Mouse (Mus musculus) bone marrow, adult 2 months (tissue): ENCODE results near the gene Pdss2. TPM values are rescaled to one million over a fixed set of nuclear protein-coding genes. Genes with fewer than 3 reads are reported as not detected.

Source experiments
- H3K27ac ChIP-seq: fragments of 200-500 bp; 2 replicates; pipeline ENCODE4 v1.5.1; 2012; ENCODE audit warnings: low read depth, mild to moderate bottlenecking, control low read depth, inconsistent platforms, low read length; ENCODE audit not compliant: control insufficient read depth, poor library complexity, insufficient read depth
- H3K4me1 ChIP-seq: fragments of 200-500 bp; 2 replicates; pipeline ENCODE4 v1.6.1; 2011; ENCODE audit warnings: low read length; ENCODE audit not compliant: control insufficient read depth, insufficient read depth
- H3K4me3 ChIP-seq: fragments of 200-500 bp; replicated peaks from 2 replicates; pipeline ENCODE3; 2011; ENCODE audit warnings: mild to moderate bottlenecking, low read depth, low read length, control low read depth; ENCODE audit not compliant: control insufficient read depth
- CTCF ChIP-seq: fragments of 200-500 bp; IDR thresholded peaks from 2 replicates; pipeline ENCODE4 v1.5.1; 2011; ENCODE audit warnings: low read length, control low read depth; ENCODE audit not compliant: control insufficient read depth, insufficient read depth
- POLR2A ChIP-seq: fragments of 200-500 bp; IDR thresholded peaks from 2 replicates; pipeline ENCODE4 v1.6.1; 2011; ENCODE audit warnings: low read depth, mild to moderate bottlenecking, control low read depth, low read length, borderline replicate concordance; ENCODE audit not compliant: control insufficient read depth
- WGBS: fragments of 180-500 bp; shearing (Covaris S2); methylation state at CpG from one replicate; pipeline ENCODE4 v1.1.7; 2018; 5-methylcytosine and 5-hydroxymethylcytosine counted together
- polyA plus RNA-seq: library from polyadenylated mRNA; stranded (reverse); fragments of >200 nt; gene quantifications from 2 replicates; pipeline ENCODE4 v1.2.4, GENCODE M21; 2011; ENCODE audit warnings: low replicate concordance; ENCODE audit not compliant: missing spikeins, insufficient read depth, insufficient read length

Pdss2 gene
- polyA plus RNA-seq, 1 experiment, result 10.9 TPM

- no peak overlapping the region for H3K27ac ChIP-seq
- WGBS, result 84% methylated on average over 5 of the region's 5 CpGs
- no peaks in the 10 kb centered on the region for H3K4me1 ChIP-seq
- H3K4me3 ChIP-seq, result no peak overlapping the region
- TF ChIP-seq CTCF, result no peak
- TF ChIP-seq POLR2A, result no peak
Measured at GRCm38 (mm10) chr10:43462821-43463220, 241.5 kb downstream of the Pdss2 start.

GRCm38 (mm10) chr10:43463227-43463626, 241.9 kb downstream of the Pdss2 start:
- TF ChIP-seq POLR2A (no peak), CTCF (no peak)

GRCm38 (mm10) chr10:43466223-43466622, 244.9 kb downstream of the Pdss2 start:
- Histone ChIP-seq H3K4me3 (no peak overlapping the region), H3K4me1 (no peaks in the 10 kb centered on the region), H3K27ac (no peak overlapping the region)
- TF ChIP-seq CTCF, result no peak
- TF ChIP-seq POLR2A, result no peak
- 75% methylated on average over 2 of the region's 2 CpGs for WGBS

More at GRCm38 (mm10) chr10:43463227-43463626, 241.9 kb downstream of the Pdss2 start:
- WGBS, result 72% methylated on average over 3 of the region's 3 CpGs
- Histone ChIP-seq H3K4me1 (no peaks in the 10 kb centered on the region), H3K27ac (no peak overlapping the region), H3K4me3 (no peak overlapping the region)

- no peak overlapping the region for H3K27ac ChIP-seq
- no peaks in the 10 kb centered on the region; the same call in 1 of the 2 replicates for H3K4me1 ChIP-seq
- H3K4me3 ChIP-seq, result no peak overlapping the region
- WGBS, result 27% methylated on average over 13 of the region's 13 CpGs
- TF ChIP-seq CTCF (no peak), POLR2A (no peak)
Measured at GRCm38 (mm10) chr10:43467659-43468058, 246.4 kb downstream of the Pdss2 start.

GRCm38 (mm10) chr10:43468293-43468692, 247.0 kb downstream of the Pdss2 start:
- no peak for TF ChIP-seq POLR2A
- no peak for TF ChIP-seq CTCF
- WGBS, result 83% methylated on average over 6 of the region's 6 CpGs
- no peak overlapping the region for H3K4me3 ChIP-seq
- H3K27ac ChIP-seq, result no peak overlapping the region
- H3K4me1 ChIP-seq, result no peaks in the 10 kb centered on the region; the same call in 1 of the 2 replicates

- 17% methylated on average over 4 of the region's 4 CpGs for WGBS
Measured at GRCm38 (mm10) chr10:43475376-43475775, 254.1 kb downstream of the Pdss2 start.

GRCm38 (mm10) chr10:43477459-43477858, 256.2 kb downstream of the Pdss2 start:
- H3K27ac ChIP-seq, result no peak overlapping the region
- no peak overlapping the region for H3K4me3 ChIP-seq

More at GRCm38 (mm10) chr10:43475376-43475775, 254.1 kb downstream of the Pdss2 start:
- Histone ChIP-seq H3K27ac (no peak overlapping the region), H3K4me1 (no peaks in the 10 kb centered on the region; the same call in 1 of the 2 replicates), H3K4me3 (no peak overlapping the region)
- TF ChIP-seq CTCF (no peak), POLR2A (no peak)

GRCm38 (mm10) chr10:43477865-43478681, 256.8 kb downstream of the Pdss2 start:
- WGBS, result 4% methylated on average over 42 of the region's 42 CpGs
- Histone ChIP-seq H3K4me1 (no peaks in the 10 kb centered on the region; the same call in 1 of the 2 replicates), H3K4me3 (peak overlapping the region; percentile 25), H3K27ac (no peak overlapping the region)
- TF ChIP-seq POLR2A (no peak), CTCF (no peak)

More at GRCm38 (mm10) chr10:43477459-43477858, 256.2 kb downstream of the Pdss2 start:
- TF ChIP-seq POLR2A (no peak), CTCF (no peak)
- no peaks in the 10 kb centered on the region; the same call in 1 of the 2 replicates for H3K4me1 ChIP-seq
- 65% methylated on average over 9 of the region's 9 CpGs for WGBS
